Mouse (Mus musculus) hindbrain, embryonic 12.5 days (tissue): ENCODE measurements around the gene Slc2a9. TPM values are rescaled to one million over a fixed set of nuclear protein-coding genes. Genes with fewer than 3 reads are reported as not detected.
"Not testable (repeated sequence)": the region's sequence is repeated elsewhere in the genome, so short reads cannot be mapped to it uniquely, and the experiment has no call there.

Experiments used
- ATAC-seq: fragments of 200-750 bp; cut with Nextera tagmentation; 2 replicates; pipeline ENCODE4 v1.8.0; 2017; ENCODE audit warnings: moderate TSS enrichment; ENCODE audit not compliant: low FRiP score
- H3K27ac ChIP-seq: fragments of 300-500 bp; sonication (generic); 2 replicates; pipeline ENCODE4 v1.5.1; 2016; ENCODE audit warnings: mild to moderate bottlenecking
- H3K27me3 ChIP-seq: fragments of 300-500 bp; sonication (generic); 2 replicates; pipeline ENCODE4 v1.6.1; 2016; ENCODE audit warnings: mild to moderate bottlenecking
- H3K36me3 ChIP-seq: fragments of 300-500 bp; sonication (generic); 2 replicates; pipeline ENCODE4 v1.6.1; 2016; ENCODE audit warnings: mild to moderate bottlenecking
- H3K4me1 ChIP-seq: fragments of 300-500 bp; sonication (generic); 2 replicates; pipeline ENCODE4 v1.6.1; 2016
- H3K4me2 ChIP-seq: fragments of 300-500 bp; sonication (generic); replicated peaks from 2 replicates; pipeline ENCODE4 v1.6.1; 2016; ENCODE audit warnings: mild to moderate bottlenecking
- H3K4me3 ChIP-seq: fragments of 300-500 bp; sonication (generic); 2 replicates; pipeline ENCODE4 v1.5.1; 2016; ENCODE audit warnings: mild to moderate bottlenecking
- H3K9ac ChIP-seq: fragments of 300-500 bp; sonication (generic); 2 replicates; pipeline ENCODE4 v1.6.1; 2016; ENCODE audit warnings: mild to moderate bottlenecking, moderate library complexity
- H3K9me3 ChIP-seq: fragments of 300-500 bp; sonication (generic); replicated peaks from 2 replicates; pipeline ENCODE4 v1.6.1; 2016; ENCODE audit warnings: mild to moderate bottlenecking
- WGBS: fragments of 180-500 bp; shearing (Covaris S2); methylation state at CpG from one replicate; pipeline ENCODE4 v1.1.7; 2016; 5-methylcytosine and 5-hydroxymethylcytosine counted together
- polyA plus RNA-seq: library from polyadenylated mRNA; unstranded; fragments of >200 nt; fragmentation: Nextera tagmentation; extraction: Ambion mirVana; gene quantifications from 2 replicates; pipeline ENCODE4 v1.2.1, GENCODE M21; 2016

Slc2a9 gene
- polyA plus RNA-seq, 1 experiment from 2014 or later, result 0.15 TPM

DNA sequence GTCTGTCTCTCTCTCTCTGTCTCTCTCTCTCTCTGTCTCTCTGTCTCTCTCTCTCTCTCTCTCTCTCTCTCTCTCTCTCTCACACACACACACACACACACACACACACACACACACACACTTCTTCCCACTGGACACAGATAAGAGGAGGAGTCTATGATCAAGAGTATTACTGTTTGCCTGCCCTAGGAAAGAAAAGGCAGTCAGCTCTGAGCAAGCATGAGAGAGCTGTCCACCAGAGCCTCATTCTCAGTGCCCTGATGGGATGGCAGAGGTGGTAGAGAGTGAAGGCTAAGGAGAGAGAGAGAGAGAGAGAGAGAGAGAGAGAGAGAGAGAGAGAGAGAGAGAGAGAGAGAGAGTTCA is 23.4 kb downstream of the Slc2a9 start:
- Histone ChIP-seq H3K4me1 (peaks cover 22% of the 10 kb centered on the region), H3K4me3 (0 out of 2 replicates have a peak overlapping the region, but pooled peaks have one; percentile 21), H3K9ac (peak overlapping the region; percentile 35; the same call in 1 of the 2 replicates), H3K27ac (peak overlapping the region; percentile 40; the same call in 1 of the 2 replicates), H3K4me2 (peak overlapping the region; percentile 48)
- not testable (repeated sequence) for H3K36me3 ChIP-seq, H3K9me3 ChIP-seq, H3K27me3 ChIP-seq
- ATAC-seq, result 0 out of 2 replicates have a peak, but pooled peaks have one; percentile 36

DNA sequence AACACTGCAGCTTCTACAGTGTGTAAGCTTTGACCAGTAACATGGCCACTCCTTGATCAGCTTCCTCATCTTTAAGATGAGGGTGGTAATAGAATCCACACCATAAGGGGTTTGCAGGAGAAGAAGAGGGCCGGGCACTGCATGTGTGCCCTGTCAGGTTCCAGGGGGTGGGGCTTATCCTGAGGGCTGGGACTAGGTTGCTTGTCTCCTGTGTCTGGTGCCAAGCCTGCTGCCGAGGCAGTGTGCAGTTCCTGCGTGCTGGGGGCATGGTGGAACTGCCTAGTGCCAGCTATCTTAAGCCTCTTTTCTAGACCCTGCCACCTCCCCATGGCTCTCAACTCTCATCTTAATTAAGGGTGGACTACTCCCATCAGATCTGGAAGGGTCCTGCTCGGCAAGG is 23.9 kb downstream of the Slc2a9 start:
- no peak overlapping the region for H3K4me2 ChIP-seq
- no peak overlapping the region for H3K4me3 ChIP-seq
- no peaks in the 10 kb centered on the region for H3K9me3 ChIP-seq
- WGBS, result 48% methylated on average over 4 of the region's 4 CpGs
- H3K36me3 ChIP-seq, result no peaks in the 10 kb centered on the region
- peaks cover 22% of the 10 kb centered on the region for H3K4me1 ChIP-seq
- no peaks in the 10 kb centered on the region; the same call in 1 of the 2 replicates for H3K27me3 ChIP-seq
- ATAC-seq, result 0 out of 2 replicates have a peak, but pooled peaks have one; percentile 17
- H3K9ac ChIP-seq, result no peak overlapping the region
- no peak overlapping the region for H3K27ac ChIP-seq

DNA sequence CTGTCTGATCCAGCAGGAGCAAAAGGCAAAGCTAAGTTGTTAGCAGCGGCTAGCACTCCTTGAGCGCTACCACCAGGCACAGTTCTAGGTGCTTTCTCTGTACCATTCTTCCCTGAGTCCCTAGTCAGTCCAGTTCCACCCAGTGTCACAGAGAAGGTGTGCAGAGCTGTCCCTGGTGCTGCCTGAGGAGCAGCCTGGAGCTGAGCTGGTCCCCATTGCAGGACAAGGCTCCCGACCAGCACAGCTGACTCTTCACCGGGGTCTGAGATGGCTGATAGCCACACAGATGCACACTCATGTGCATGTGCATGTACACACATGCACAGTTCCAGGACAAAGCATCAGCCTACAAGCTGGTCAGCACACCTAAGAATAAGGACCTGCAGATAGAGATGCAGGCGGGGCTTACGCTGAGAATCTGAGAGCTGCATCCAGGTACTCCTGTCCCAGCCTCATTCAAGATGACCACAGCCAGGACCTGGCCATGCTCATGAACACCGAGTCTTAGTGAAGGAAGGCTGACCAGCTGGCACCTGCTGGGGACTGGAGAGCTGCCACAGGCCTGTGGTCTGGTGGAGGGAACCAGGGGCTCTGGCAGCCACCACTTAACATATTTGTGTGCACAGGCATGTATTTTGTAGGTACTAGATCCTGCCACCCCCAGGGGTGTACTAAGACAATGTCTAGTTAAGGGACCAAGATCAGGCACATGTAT is 25.1 kb downstream of the Slc2a9 start:
- WGBS, result 89% methylated on average over 7 of the region's 7 CpGs

DNA sequence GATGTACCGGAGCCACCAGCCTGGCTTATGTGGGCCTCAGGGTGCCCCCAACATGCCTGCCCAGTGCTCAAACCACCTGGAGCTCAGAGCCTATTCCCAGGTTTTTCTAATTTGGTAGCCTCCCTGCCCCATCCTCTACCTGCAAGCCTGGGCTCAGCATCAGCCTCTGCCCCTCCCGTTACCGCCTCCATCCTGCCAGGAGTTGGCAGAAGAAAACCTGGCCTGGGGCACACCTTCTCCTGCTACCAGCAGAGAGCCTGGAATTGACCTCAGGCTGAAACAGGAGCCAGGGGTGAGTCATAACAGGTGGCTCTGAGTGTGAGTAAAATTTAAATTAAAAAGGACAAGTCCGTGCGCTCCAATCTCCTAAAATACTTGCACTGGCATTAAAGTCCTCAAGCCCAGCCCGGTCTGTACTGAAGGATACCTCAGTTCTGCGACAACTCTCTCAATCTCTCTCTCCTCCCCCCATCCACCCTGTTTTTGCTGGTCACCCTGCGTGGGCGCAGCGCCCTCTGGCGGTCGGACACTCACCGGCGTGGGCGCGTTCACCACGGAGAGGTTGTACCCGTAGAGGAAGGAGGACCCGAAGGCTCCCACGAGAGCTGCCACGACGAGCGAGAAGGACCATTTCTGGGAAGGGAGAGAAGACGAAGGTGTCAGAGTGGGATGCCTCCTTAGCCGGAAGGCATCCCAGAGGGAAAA is 25.9 kb downstream of the Slc2a9 start:
- no peak for ATAC-seq
- H3K4me1 ChIP-seq, result peaks cover 22% of the 10 kb centered on the region
- H3K4me2 ChIP-seq, result no peak overlapping the region
- no peak overlapping the region for H3K9ac ChIP-seq
- H3K27me3 ChIP-seq, result no peaks in the 10 kb centered on the region; the same call in 1 of the 2 replicates
- H3K4me3 ChIP-seq, result no peak overlapping the region
- no peak overlapping the region for H3K27ac ChIP-seq
- no peaks in the 10 kb centered on the region for H3K9me3 ChIP-seq
- 89% methylated on average over 24 of the region's 25 CpGs for WGBS
- H3K36me3 ChIP-seq, result no peaks in the 10 kb centered on the region

More for the DNA sequence above, 25.1 kb downstream of the Slc2a9 start:
- Histone ChIP-seq H3K9ac (no peak overlapping the region), H3K4me3 (no peak overlapping the region), H3K27me3 (no peaks in the 10 kb centered on the region; the same call in 1 of the 2 replicates), H3K4me1 (peaks cover 22% of the 10 kb centered on the region), H3K27ac (no peak overlapping the region), H3K36me3 (no peaks in the 10 kb centered on the region), H3K4me2 (no peak overlapping the region), H3K9me3 (no peaks in the 10 kb centered on the region)
- ATAC-seq, result no peak

DNA sequence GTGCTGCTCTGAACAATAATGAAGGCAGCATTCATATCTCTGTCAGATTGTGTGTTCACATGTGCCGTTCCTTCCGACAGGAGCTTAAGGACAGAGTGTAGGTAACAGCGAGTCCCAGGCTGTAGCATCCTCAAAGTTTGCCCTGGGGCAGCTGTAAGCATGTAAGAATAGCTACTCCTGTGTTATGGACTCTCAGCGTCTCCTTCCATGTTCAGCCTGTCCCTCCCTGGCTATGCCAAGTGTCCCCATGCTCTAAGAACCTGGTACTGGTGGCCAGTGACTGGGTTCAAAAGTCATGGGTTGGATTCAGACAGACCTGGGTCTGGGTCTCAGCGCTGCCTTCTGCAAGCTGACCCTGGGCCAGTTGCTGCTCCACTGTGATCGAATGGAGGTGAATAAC is 32.1 kb downstream of the Slc2a9 start:
- Histone ChIP-seq H3K9me3 (no peaks in the 10 kb centered on the region), H3K36me3 (no peaks in the 10 kb centered on the region), H3K4me3 (no peak overlapping the region), H3K27me3 (no peaks in the 10 kb centered on the region), H3K27ac (no peak overlapping the region), H3K4me1 (no peaks in the 10 kb centered on the region), H3K9ac (no peak overlapping the region), H3K4me2 (no peak overlapping the region)
- ATAC-seq, result no peak
- 83% methylated on average over 6 of the region's 6 CpGs for WGBS

DNA sequence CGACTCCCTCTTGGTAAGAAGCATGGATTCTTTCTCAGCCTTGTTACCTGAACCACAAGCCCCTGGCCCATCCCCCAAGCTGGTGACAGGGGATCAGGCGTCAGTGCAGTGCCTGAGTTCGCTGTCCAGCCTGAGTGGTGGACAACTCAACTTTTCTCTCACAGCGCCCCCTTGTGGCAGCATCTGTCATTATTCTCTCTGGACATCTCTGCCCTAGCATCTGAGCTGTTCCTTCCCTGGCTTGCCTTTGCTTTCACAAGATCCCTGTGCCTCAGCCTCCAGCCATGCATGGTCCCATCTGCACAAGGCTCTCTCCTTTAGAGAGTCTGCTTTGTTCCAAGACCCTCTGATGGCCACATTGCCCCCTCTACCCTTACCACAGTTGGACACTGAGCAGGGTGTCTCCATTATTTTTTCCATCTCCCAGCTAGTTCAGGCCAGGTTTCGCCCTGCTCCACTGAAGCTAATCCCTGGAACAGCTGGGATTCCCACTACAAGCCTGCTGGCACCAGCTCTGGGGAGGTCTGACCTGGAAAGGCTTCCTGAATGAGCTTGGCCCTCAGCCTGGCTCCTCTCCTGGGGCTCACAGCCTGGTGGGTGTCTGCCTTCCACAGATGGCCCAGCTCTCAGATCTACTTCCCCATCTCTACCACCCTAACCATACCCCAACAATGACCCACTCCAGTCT is 32.9 kb downstream of the Slc2a9 start:
- Histone ChIP-seq H3K9me3 (no peaks in the 10 kb centered on the region), H3K4me3 (no peak overlapping the region), H3K27me3 (no peaks in the 10 kb centered on the region), H3K9ac (no peak overlapping the region), H3K27ac (no peak overlapping the region), H3K4me1 (no peaks in the 10 kb centered on the region), H3K4me2 (no peak overlapping the region), H3K36me3 (no peaks in the 10 kb centered on the region)
- ATAC-seq, result peak; percentile 64
- WGBS, result 21% methylated on average over 5 of the region's 5 CpGs

DNA sequence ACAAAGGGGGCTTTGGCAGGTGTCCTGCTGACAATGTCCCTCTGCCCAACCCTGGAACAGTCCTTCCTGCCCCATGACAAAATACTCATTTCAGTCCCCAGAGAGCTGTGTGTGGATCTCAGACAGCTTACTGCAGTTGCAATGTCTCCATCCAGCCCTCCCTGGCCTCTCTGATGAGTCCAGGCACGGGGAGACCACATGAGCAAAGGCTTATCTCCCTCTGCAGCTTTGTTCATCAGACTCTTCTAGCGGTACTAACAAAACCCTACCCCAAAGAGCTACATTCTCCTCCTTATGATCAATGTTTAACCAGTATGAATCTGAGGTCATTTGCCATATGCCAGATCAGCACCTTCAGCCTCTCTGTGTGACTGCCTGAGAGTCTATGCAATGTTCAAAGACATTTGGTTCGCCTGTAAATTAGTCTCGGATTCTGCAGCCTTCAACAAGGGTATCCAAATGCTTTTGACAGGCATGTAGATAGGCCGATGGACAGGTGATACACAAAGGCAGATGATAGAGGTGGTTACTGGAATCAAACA is 36.3 kb downstream of the Slc2a9 start:
- H3K9me3 ChIP-seq, result no peaks in the 10 kb centered on the region
- H3K4me3 ChIP-seq, result no peak overlapping the region
- 78% methylated on average over 5 of the region's 5 CpGs for WGBS
- no peak overlapping the region for H3K27ac ChIP-seq
- H3K27me3 ChIP-seq, result no peaks in the 10 kb centered on the region
- no peak overlapping the region for H3K9ac ChIP-seq
- ATAC-seq, result no peak
- no peaks in the 10 kb centered on the region for H3K36me3 ChIP-seq
- H3K4me2 ChIP-seq, result no peak overlapping the region
- H3K4me1 ChIP-seq, result no peaks in the 10 kb centered on the region

DNA sequence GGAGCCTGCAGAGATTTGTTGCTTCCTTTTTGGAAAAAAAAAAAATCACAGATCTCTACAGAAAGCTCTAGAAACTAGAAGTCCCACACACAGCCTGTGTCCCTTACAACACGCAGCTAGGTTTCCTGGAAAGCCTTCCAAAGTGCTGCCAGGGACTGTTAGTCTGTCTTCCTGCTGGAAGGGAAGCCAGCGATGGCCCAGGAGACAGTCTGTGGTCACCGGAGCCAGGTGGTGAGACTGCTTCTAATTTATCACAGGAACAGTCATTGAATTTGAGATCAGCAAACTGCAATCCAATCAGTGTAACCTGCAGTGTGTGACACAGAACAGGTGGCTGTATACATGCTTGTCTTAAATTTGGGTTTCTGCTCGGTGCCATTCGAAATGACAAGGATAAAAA is 41.7 kb downstream of the Slc2a9 start:
- Histone ChIP-seq H3K36me3 (no peaks in the 10 kb centered on the region), H3K27me3 (no peaks in the 10 kb centered on the region), H3K9ac (no peak overlapping the region), H3K27ac (no peak overlapping the region), H3K4me3 (no peak overlapping the region), H3K4me1 (no peaks in the 10 kb centered on the region), H3K9me3 (no peaks in the 10 kb centered on the region), H3K4me2 (no peak overlapping the region)
- WGBS, result 83% methylated on average over 5 of the region's 5 CpGs
- ATAC-seq, result no peak

DNA sequence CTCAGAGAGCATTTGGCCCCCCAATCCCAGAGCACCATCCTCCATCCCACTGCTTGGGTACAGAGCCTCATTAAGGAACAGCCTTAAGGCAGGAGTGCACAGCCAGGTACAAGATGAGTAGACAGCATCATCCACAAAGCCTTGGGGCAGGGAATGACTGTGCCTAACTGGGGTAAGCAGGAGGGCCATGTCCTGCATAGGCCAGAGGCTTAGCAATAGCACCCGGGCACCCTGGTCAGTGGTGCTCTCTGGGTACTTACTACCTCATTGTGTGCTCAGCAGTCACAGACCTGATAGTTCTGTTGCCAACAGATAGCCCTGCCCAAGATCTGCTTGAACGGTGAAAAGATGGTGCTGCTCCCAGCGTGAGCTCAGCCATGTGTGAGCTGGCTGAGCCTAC is 52.0 kb downstream of the Slc2a9 start:
- Histone ChIP-seq H3K9ac (no peak overlapping the region), H3K4me1 (no peaks in the 10 kb centered on the region), H3K4me2 (no peak overlapping the region), H3K4me3 (no peak overlapping the region), H3K36me3 (no peaks in the 10 kb centered on the region), H3K27ac (no peak overlapping the region), H3K27me3 (no peaks in the 10 kb centered on the region), H3K9me3 (no peaks in the 10 kb centered on the region)
- WGBS, result 90% methylated on average over 3 of the region's 3 CpGs
- ATAC-seq, result no peak

DNA sequence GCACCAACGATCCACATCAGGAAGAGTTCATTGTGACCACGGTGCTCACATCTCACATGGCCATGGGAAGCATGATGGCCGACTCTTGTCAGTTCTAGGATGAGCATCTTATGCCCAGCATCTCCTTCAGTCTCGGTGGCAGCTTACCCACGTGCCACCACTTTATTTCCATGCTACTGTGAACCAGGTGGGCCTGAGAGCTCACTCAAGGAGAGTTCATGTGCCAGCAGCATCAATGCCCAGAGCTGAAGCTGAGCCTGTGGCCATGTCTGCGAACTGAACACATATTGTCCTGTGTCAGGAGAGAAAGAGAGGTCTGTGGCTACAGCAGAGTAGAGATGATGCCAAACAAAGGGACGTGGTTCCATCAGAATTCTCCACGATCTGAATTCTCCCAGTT is 53.3 kb downstream of the Slc2a9 start:
- H3K9ac ChIP-seq, result no peak overlapping the region

DNA sequence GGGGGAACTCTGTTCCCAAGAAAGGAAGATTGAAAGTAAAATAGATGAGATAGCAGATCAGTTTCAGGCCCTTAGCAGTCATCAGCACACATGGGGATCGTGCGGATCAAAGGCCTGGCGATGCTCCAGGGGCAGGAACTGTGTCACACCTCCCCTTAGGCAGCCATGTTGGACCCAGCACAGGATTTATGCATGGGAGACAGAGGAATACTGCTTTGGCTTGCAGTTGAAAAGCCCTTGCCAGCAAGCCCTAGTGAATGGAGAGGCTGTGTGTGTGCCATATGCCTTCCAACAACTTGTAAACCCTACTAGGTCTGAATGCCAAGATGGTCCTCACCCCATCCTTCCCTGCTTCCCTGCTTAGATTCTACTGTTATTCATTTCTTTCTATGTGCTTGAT is 54.8 kb downstream of the Slc2a9 start:
- WGBS, result 92% methylated on average over 3 of the region's 3 CpGs
- Histone ChIP-seq H3K27ac (no peak overlapping the region), H3K36me3 (no peaks in the 10 kb centered on the region), H3K9ac (no peak overlapping the region), H3K4me1 (no peaks in the 10 kb centered on the region), H3K4me3 (no peak overlapping the region), H3K9me3 (no peaks in the 10 kb centered on the region), H3K4me2 (no peak overlapping the region), H3K27me3 (no peaks in the 10 kb centered on the region)
- ATAC-seq, result no peak

More for the DNA sequence above, 53.3 kb downstream of the Slc2a9 start:
- Histone ChIP-seq H3K27me3 (no peaks in the 10 kb centered on the region), H3K27ac (no peak overlapping the region), H3K9me3 (no peaks in the 10 kb centered on the region), H3K4me3 (no peak overlapping the region), H3K36me3 (no peaks in the 10 kb centered on the region), H3K4me2 (no peak overlapping the region), H3K4me1 (no peaks in the 10 kb centered on the region)
- 92% methylated on average over 7 of the region's 8 CpGs for WGBS
- no peak for ATAC-seq

DNA sequence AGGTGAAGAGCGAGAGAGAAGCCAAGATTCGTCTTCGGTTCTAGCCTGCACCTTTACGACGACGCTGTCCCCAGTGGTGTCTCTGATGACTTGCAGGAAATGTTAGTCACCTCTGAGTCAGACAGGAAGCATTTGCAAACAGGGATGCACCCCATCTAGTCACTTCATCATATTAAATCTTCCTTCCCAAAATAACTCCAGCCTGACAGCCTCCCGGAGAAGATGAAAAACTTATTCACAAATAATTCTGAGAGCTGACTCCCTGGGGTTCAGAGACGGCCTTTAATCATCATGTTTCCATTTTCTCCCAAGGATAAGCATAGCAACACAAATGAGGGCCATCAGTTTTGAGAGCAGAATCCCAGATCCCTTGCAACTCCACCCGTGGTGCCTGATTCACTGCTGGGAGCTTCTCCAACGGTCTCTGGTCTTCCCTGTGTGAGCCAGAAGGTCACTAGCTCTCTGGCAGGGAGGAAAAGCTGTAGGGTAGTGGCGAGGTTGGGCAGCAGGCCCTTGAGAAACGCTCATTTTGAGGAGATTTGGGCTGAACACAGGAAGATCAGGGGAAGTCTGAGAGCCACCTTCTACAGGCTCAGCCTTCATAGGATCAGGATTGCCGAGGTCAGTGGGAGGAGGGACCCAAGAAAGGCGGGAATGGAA is 56.5 kb downstream of the Slc2a9 start:
- Histone ChIP-seq H3K27me3 (no peaks in the 10 kb centered on the region), H3K9me3 (no peaks in the 10 kb centered on the region), H3K36me3 (no peaks in the 10 kb centered on the region), H3K4me1 (no peaks in the 10 kb centered on the region), H3K4me2 (no peak overlapping the region), H3K4me3 (no peak overlapping the region), H3K27ac (no peak overlapping the region), H3K9ac (no peak overlapping the region)
- 69% methylated on average over 14 of the region's 14 CpGs for WGBS
- no peak for ATAC-seq
